Mouse (Mus musculus): Measurements from ENCODE around the gene Cisd1.

DNA sequence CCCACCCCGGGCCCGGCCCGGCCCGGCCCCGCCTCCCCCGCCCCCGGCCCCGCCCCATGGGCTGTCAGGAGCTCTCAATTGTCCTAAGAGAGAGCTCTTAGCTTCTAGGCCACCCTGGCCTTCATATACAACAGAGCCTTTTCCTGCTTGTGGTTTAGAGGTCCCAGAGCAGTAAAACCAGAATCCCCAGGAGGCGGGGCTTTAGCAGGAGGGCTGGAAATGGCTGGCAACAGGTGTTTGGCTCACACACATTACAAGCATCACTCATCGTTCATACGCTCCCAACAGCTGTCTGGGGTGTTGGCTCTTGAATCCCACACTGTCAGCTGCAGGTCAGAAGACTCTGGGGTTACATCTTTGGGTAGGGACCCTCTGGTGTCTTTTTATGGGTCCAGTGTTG lies 52.5 kb downstream of the Cisd1 start:
- TF ChIP-seq CTCF (IDR thresholded peaks at IDR 0.05; ENCODE audit: low read depth, low read length) (no peak), POLR2A (IDR thresholded peaks at IDR 0.05; ENCODE audit: extremely low read depth, insufficient read depth, low read length) (no peak)
